9 mouse cellular contexts compared by ENCODE assay signal in genomic region chr2:173409433-173409832, GRCm38 (mm10).
DNase-seq lines count a peak whose midpoint lies in the region; ATAC-seq and TF ChIP-seq lines count a peak whose summit lies in the region.
"Had no signal": no experiment of that assay in that cellular context is flagged by ENCODE, and none has a peak within 500 bp of the region (broad histone marks: within the 10 kb centered on the region; RNA-seq: fewer than 3 reads in every experiment).

No protein-coding gene starts in this region.

- H3K27me3 ChIP-seq in limb, embryonic 11.5 days (ENCODE audit: control insufficient read depth, insufficient read depth, low read length) = no peaks in the 10 kb centered on the region
- H3K27me3 ChIP-seq in limb, embryonic 10.5 days (ENCODE audit: low read depth, poor library complexity, severe bottlenecking) = peaks cover 20% of the 10 kb centered on the region
- no peaks in the 10 kb centered on the region for H3K27me3 ChIP-seq in liver, postnatal 0 days (ENCODE audit: insufficient read depth, low read length)
- no peaks in the 10 kb centered on the region for H3K27me3 ChIP-seq in splenic B cell, adult 2 months (ENCODE audit: control insufficient read depth, insufficient read depth, low read length, poor library complexity, severe bottlenecking)
- H3K27me3 ChIP-seq: neural tube, embryonic 13.5 days had no signal

- 30% methylated on average over 16 of the region's 16 CpGs for WGBS in limb, embryonic 11.5 days
- WGBS in limb, embryonic 10.5 days = 28% methylated on average over 16 of the region's 16 CpGs
- 30% methylated on average over 16 of the region's 16 CpGs for WGBS in liver, postnatal 0 days (ENCODE audit: insufficient replicate concordance)

- TF ChIP-seq EP300 in liver, postnatal 0 days (IDR thresholded peaks at IDR 0.05; ENCODE audit: low read depth) = no peak

- no peak for DNase-seq in limb, embryonic 11.5 days (ENCODE audit: low spot score)
- DNase-seq in limb, embryonic 10.5 days (ENCODE audit: low spot score) = no peak
- peak; percentile 31 for DNase-seq in c-Kit-positive CD71-negative TER-119-negative erythroid progenitor cells, embryonic 14.5 days (ENCODE audit: low read depth)
- peak; percentile 56 for DNase-seq in liver, postnatal 0 days
- peak; percentile 78 for DNase-seq in splenic B cell, adult 2 months (ENCODE audit: low read depth, low spot score)
- DNase-seq in cerebellum, postnatal 4 days (ENCODE audit: low spot score in 2 of 2) = no peak
- DNase-seq in frontal cortex, postnatal 14 days (ENCODE audit: low spot score in 2 of 2) = no peak
- no peak for DNase-seq in right cerebral cortex, postnatal 14 days

- H3K9ac ChIP-seq in limb, embryonic 11.5 days (ENCODE audit: low read length) = no peak overlapping the region
- H3K9ac ChIP-seq in liver, postnatal 0 days (replicated peaks) = no peak overlapping the region
- H3K9ac ChIP-seq: neural tube, embryonic 13.5 days had no signal

- no peak overlapping the region for H3K4me2 ChIP-seq in limb, embryonic 11.5 days (ENCODE audit: low read depth, severe bottlenecking)
- no peak overlapping the region for H3K4me2 ChIP-seq in liver, postnatal 0 days (ENCODE audit: low read depth, low read length)
- H3K4me2 ChIP-seq: neural tube, embryonic 13.5 days had no signal

- H3K4me3 ChIP-seq in limb, embryonic 11.5 days (ENCODE audit: low read depth, low read length) = no peak overlapping the region
- H3K4me3 ChIP-seq in limb, embryonic 10.5 days = no peak overlapping the region
- no peak overlapping the region for H3K4me3 ChIP-seq in liver, postnatal 0 days (ENCODE audit: low read depth, low read length)
- H3K4me3 ChIP-seq: neural tube, embryonic 13.5 days had no signal

- no peak for TF ChIP-seq CTCF in liver, postnatal 0 days (IDR thresholded peaks at IDR 0.05; ENCODE audit: low read depth)

- H3K4me1 ChIP-seq in limb, embryonic 11.5 days (ENCODE audit: control insufficient read depth, insufficient read depth, low read length) = peaks cover 32% of the 10 kb centered on the region
- H3K4me1 ChIP-seq in limb, embryonic 10.5 days = peaks cover 48% of the 10 kb centered on the region
- no peaks in the 10 kb centered on the region; the same call in 1 of the 2 replicates for H3K4me1 ChIP-seq in liver, postnatal 0 days (ENCODE audit: insufficient read depth)

- 0 out of 2 replicates have a peak, but pooled peaks have one; percentile 12 for ATAC-seq in limb, embryonic 11.5 days (ENCODE audit: insufficient number of reproducible peaks, low FRiP score, low TSS enrichment, low read depth)
- ATAC-seq in liver, postnatal 0 days = peak; percentile 67

- no peaks in the 10 kb centered on the region; the same call in 1 of the 2 replicates for H3K9me3 ChIP-seq in limb, embryonic 11.5 days (ENCODE audit: control insufficient read depth, low read length)
- no peaks in the 10 kb centered on the region for H3K9me3 ChIP-seq in limb, embryonic 10.5 days (replicated peaks)
- no peaks in the 10 kb centered on the region for H3K9me3 ChIP-seq in liver, postnatal 0 days (ENCODE audit: low read length)
- H3K9me3 ChIP-seq: neural tube, embryonic 13.5 days had no signal

- no peaks in the 10 kb centered on the region for H3K36me3 ChIP-seq in limb, embryonic 11.5 days (ENCODE audit: control insufficient read depth, insufficient read depth, low read length)
- no peaks in the 10 kb centered on the region for H3K36me3 ChIP-seq in limb, embryonic 10.5 days
- H3K36me3 ChIP-seq in liver, postnatal 0 days (replicated peaks; ENCODE audit: insufficient read depth, low read length) = no peaks in the 10 kb centered on the region
- no peaks in the 10 kb centered on the region for H3K36me3 ChIP-seq in splenic B cell, adult 2 months (ENCODE audit: control insufficient read depth, insufficient read depth, low read length, poor library complexity, severe bottlenecking)
- H3K36me3 ChIP-seq: neural tube, embryonic 13.5 days had no signal

- H3K27ac ChIP-seq in limb, embryonic 11.5 days (replicated peaks; ENCODE audit: low read depth, low read length) = no peak overlapping the region
- no peak overlapping the region for H3K27ac ChIP-seq in limb, embryonic 10.5 days
- H3K27ac ChIP-seq in liver, postnatal 0 days (ENCODE audit: low read depth) = peak overlapping the region; percentile 36
- H3K27ac ChIP-seq: neural tube, embryonic 13.5 days had no signal

Comparison
In these comparisons a context has a peak if more than half of its experiments do, and no peak if none do; other contexts are left out.
1. DNase-seq: peak in c-Kit-positive CD71-negative TER-119-negative erythroid progenitor cells, embryonic 14.5 days (single experiment), liver, postnatal 0 days (single experiment) and splenic B cell, adult 2 months (single experiment); none in limb, embryonic 11.5 days (single experiment), limb, embryonic 10.5 days (single experiment), cerebellum, postnatal 4 days (0 of 2), frontal cortex, postnatal 14 days (0 of 2) and right cerebral cortex, postnatal 14 days (single experiment).